23 mouse cellular contexts compared by ENCODE assay signal in the genomic region with DNA sequence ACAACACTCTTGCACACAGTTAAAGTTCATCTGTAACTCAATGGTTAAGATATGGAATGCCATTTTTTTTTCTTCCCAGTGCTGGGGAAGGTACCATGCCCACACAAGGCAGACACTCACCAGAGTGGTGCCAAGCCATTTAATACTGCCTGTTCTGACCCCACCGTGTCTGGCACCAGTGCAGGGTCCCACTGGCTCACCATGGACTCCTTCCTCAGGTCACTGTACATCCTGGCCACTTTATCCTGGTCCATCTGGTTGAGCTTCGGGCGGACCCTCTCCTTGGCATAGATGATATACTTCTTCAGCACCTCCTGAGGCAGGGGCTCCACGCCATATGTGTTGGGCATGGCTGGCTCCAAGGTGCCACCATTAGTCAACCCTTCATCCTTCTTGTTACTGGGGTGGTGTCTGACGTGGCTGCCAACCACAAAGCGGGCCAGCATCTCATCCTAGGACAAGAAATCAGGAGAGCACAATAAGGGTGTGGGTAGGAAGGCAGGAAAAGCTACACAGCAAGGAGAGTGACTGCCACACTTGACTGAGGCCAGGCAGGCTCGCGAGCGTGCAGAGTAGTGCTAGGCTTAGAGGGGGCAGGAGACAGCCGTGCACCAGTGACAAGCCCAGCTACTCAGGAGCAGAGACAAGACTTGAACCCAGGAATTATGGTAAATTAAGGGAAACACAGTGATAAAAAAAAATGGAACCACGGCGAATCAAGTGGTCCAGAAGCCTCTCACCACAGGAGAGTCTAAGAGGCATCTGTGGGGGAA. TPM values are rescaled to one million over a fixed set of nuclear protein-coding genes. Genes with fewer than 3 reads are reported as not detected.
DNase-seq lines count a peak whose midpoint lies in the region; ATAC-seq and TF ChIP-seq lines count a peak whose summit lies in the region.
"Had no signal": no experiment of that assay in that cellular context is flagged by ENCODE, and none has a peak within 500 bp of the region (broad histone marks: within the 10 kb centered on the region; RNA-seq: fewer than 3 reads in every experiment).

No protein-coding gene starts in this region.

- intact Hi-C loops in gastrocnemius, adult 2 months (cut with DNase I) = no loop called here

- peaks cover 4% of the 10 kb centered on the region; the same call in 1 of the 2 replicates for H3K4me1 ChIP-seq in midbrain, embryonic 12.5 days
- H3K4me1 ChIP-seq in midbrain, embryonic 16.5 days (ENCODE audit: control insufficient read depth, insufficient read depth, low read length) = no peaks in the 10 kb centered on the region
- H3K4me1 ChIP-seq in bone marrow, adult 2 months (ENCODE audit: control insufficient read depth, insufficient read depth, low read length) = no peaks in the 10 kb centered on the region; the same call in 1 of the 2 replicates
- H3K4me1 ChIP-seq in hindbrain, embryonic 14.5 days (replicated peaks; ENCODE audit: control insufficient read depth, insufficient read depth, low read length) = 0 out of 2 replicates have a peak, but pooled peaks cover 5% of the 10 kb centered on the region
- H3K4me1 ChIP-seq in lung, adult 2 months (ENCODE audit: control insufficient read depth, insufficient read depth, low read length) = no peaks in the 10 kb centered on the region
- H3K4me1 ChIP-seq: embryonic facial prominence, embryonic 13.5 days; heart, embryonic 10.5 days; stomach, embryonic 15.5 days had no signal

- ATAC-seq in midbrain, embryonic 12.5 days (ENCODE audit: low FRiP score, low read depth) = no peak
- no peak for ATAC-seq in midbrain, embryonic 16.5 days
- no peak for ATAC-seq in hindbrain, embryonic 14.5 days (ENCODE audit: low FRiP score)

- peak; percentile 9 for DNase-seq in gastrocnemius, adult 2 months
- no peak for DNase-seq in gastrocnemius, postnatal 10 days
- no peak for DNase-seq in hindbrain, embryonic 14.5 days (ENCODE audit: low spot score)
- DNase-seq in lung, adult 2 months = no peak
- DNase-seq: adrenal gland, adult 2 months; cerebellum, adult 18-20 months; cerebellum, postnatal 25 days; heart, postnatal 4 days; kidney, adult 2 months; layer of hippocampus, adult 9-11 months; liver, embryonic 13.5 days; lung, embryonic 14.5 days; right cerebral cortex, adult 18-20 months; right cerebral cortex, postnatal 4 days had no signal

- peaks cover 90% of the 10 kb centered on the region for H3K36me3 ChIP-seq in midbrain, embryonic 12.5 days
- H3K36me3 ChIP-seq in midbrain, embryonic 16.5 days (ENCODE audit: control insufficient read depth, insufficient read depth, low read length) = peaks cover 12% of the 10 kb centered on the region
- H3K36me3 ChIP-seq in hindbrain, embryonic 14.5 days (replicated peaks; ENCODE audit: control insufficient read depth, insufficient read depth) = peaks cover 24% of the 10 kb centered on the region

- H3K4me3 ChIP-seq in gastrocnemius, adult 2 months = no peak overlapping the region
- no peak overlapping the region for H3K4me3 ChIP-seq in midbrain, embryonic 12.5 days
- H3K4me3 ChIP-seq in midbrain, embryonic 16.5 days (ENCODE audit: low read depth, low read length) = no peak overlapping the region
- H3K4me3 ChIP-seq in bone marrow, adult 2 months (replicated peaks; ENCODE audit: control insufficient read depth, low read depth, low read length) = no peak overlapping the region
- no peak overlapping the region for H3K4me3 ChIP-seq in hindbrain, embryonic 14.5 days (replicated peaks; ENCODE audit: low read length)
- no peak overlapping the region for H3K4me3 ChIP-seq in lung, adult 2 months (replicated peaks; ENCODE audit: extremely low read depth, low read depth, low read length)
- H3K4me3 ChIP-seq: embryonic facial prominence, embryonic 13.5 days; heart, embryonic 10.5 days; liver, embryonic 13.5 days; stomach, embryonic 15.5 days had no signal

- no peak overlapping the region for H3K4me2 ChIP-seq in midbrain, embryonic 12.5 days (replicated peaks)
- H3K4me2 ChIP-seq in midbrain, embryonic 16.5 days (ENCODE audit: low read length) = no peak overlapping the region
- H3K4me2 ChIP-seq in hindbrain, embryonic 14.5 days (replicated peaks) = no peak overlapping the region
- H3K4me2 ChIP-seq: embryonic facial prominence, embryonic 13.5 days; liver, embryonic 13.5 days; lung, embryonic 14.5 days; stomach, embryonic 15.5 days had no signal

- no peak overlapping the region for H3K27ac ChIP-seq in gastrocnemius, adult 2 months
- peak overlapping the region; percentile 67 for H3K27ac ChIP-seq in midbrain, embryonic 12.5 days (replicated peaks)
- H3K27ac ChIP-seq in midbrain, embryonic 16.5 days (ENCODE audit: low read length) = no peak overlapping the region
- H3K27ac ChIP-seq in bone marrow, adult 2 months (ENCODE audit: control insufficient read depth, insufficient read depth, low read depth, low read length, poor library complexity) = peak overlapping the region; percentile 12; the same call in 1 of the 2 replicates
- peak overlapping the region; percentile 26; the same call in 1 of the 2 replicates for H3K27ac ChIP-seq in hindbrain, embryonic 14.5 days
- H3K27ac ChIP-seq: embryonic facial prominence, embryonic 13.5 days; heart, embryonic 10.5 days; kidney, postnatal 0 days; liver, embryonic 13.5 days; stomach, embryonic 15.5 days had no signal

- TF ChIP-seq POLR2A in bone marrow, adult 2 months (IDR thresholded peaks at IDR 0.05; ENCODE audit: borderline replicate concordance, control insufficient read depth, low read depth, low read length) = no peak
- TF ChIP-seq POLR2A in lung, adult 2 months (IDR thresholded peaks at IDR 0.05; ENCODE audit: borderline replicate concordance, extremely low read depth, low read depth, low read length) = no peak

- no peak overlapping the region for H3K9ac ChIP-seq in midbrain, embryonic 12.5 days (replicated peaks)
- H3K9ac ChIP-seq in midbrain, embryonic 16.5 days (ENCODE audit: low read depth, low read length) = no peak overlapping the region
- H3K9ac ChIP-seq in hindbrain, embryonic 14.5 days = no peak overlapping the region
- H3K9ac ChIP-seq: embryonic facial prominence, embryonic 13.5 days; liver, embryonic 13.5 days; lung, embryonic 14.5 days; stomach, embryonic 15.5 days had no signal

- H3K9me3 ChIP-seq in midbrain, embryonic 12.5 days = no peaks in the 10 kb centered on the region
- H3K9me3 ChIP-seq in midbrain, embryonic 16.5 days (replicated peaks; ENCODE audit: control insufficient read depth, low read length, poor library complexity, severe bottlenecking) = no peaks in the 10 kb centered on the region
- H3K9me3 ChIP-seq in hindbrain, embryonic 14.5 days (ENCODE audit: control insufficient read depth, low read length) = no peaks in the 10 kb centered on the region
- H3K9me3 ChIP-seq: embryonic facial prominence, embryonic 13.5 days; heart, embryonic 10.5 days; liver, embryonic 13.5 days; stomach, embryonic 15.5 days had no signal

- TF ChIP-seq CTCF in gastrocnemius, adult 2 months (IDR thresholded peaks at IDR 0.05) = no peak
- TF ChIP-seq CTCF in bone marrow, adult 2 months (IDR thresholded peaks at IDR 0.05; ENCODE audit: control insufficient read depth, insufficient read depth, low read length) = no peak
- no peak for TF ChIP-seq CTCF in lung, adult 2 months (IDR thresholded peaks at IDR 0.05; ENCODE audit: insufficient read depth, low read length)

- 85% methylated on average over 12 of the region's 12 CpGs for WGBS in midbrain, embryonic 12.5 days
- 85% methylated on average over 12 of the region's 12 CpGs for WGBS in midbrain, embryonic 16.5 days
- 89% methylated on average over 12 of the region's 12 CpGs for WGBS in bone marrow, adult 2 months
- 90% methylated on average over 12 of the region's 12 CpGs for WGBS in hindbrain, embryonic 14.5 days
- 94% methylated on average over 12 of the region's 12 CpGs for WGBS in lung, adult 2 months

- H3K27me3 ChIP-seq in midbrain, embryonic 12.5 days = 0 out of 2 replicates have a peak, but pooled peaks cover 3% of the 10 kb centered on the region
- no peaks in the 10 kb centered on the region for H3K27me3 ChIP-seq in midbrain, embryonic 16.5 days (ENCODE audit: control insufficient read depth, insufficient read depth, low read depth, low read length)
- no peaks in the 10 kb centered on the region for H3K27me3 ChIP-seq in hindbrain, embryonic 14.5 days (ENCODE audit: control insufficient read depth, insufficient read depth, low read length)
- H3K27me3 ChIP-seq: embryonic facial prominence, embryonic 13.5 days; liver, embryonic 13.5 days; stomach, embryonic 15.5 days had no signal

RNA-seq across cellular contexts. Expression of a gene that starts 11.0 kb away (rescaled TPM):
- total RNA-seq in gastrocnemius, adult 2 months (2021) = 10 to 100 TPM; 48.5 to 55.1 TPM
- 10 to 100 TPM; 69.0 to 70.3 TPM for total RNA-seq in gastrocnemius, postnatal 10 days (2021)
- polyA plus RNA-seq in midbrain, embryonic 12.5 days (2016; fragmentation: Nextera tagmentation; extraction: Ambion mirVana) = 305 and 314 TPM in 2 replicates
- 662 and 671 TPM in 2 replicates for polyA plus RNA-seq in midbrain, embryonic 16.5 days (2015; fragmentation: Nextera tagmentation; extraction: Ambion mirVana)
- polyA plus RNA-seq in bone marrow, adult 2 months (2011; ENCODE audit: insufficient read depth, insufficient read length, low replicate concordance, missing spikeins) = 2.5 and 2.6 TPM in 2 replicates
- polyA plus RNA-seq in hindbrain, embryonic 14.5 days (2014; fragmentation: Nextera tagmentation; extraction: Ambion mirVana) = 525 and 527 TPM in 2 replicates
- polyA plus RNA-seq in lung, adult 2 months (2012; rRNA removed) = 35.8 and 51.4 TPM in 2 replicates
- total RNA-seq: granulocyte monocyte progenitor cell, adult 5-6 weeks; MEL had no signal

RNA-seq across cellular contexts. Expression of a gene that starts 12.8 kb away (rescaled TPM):
- 1 to 10 TPM; 6.6 to 7.5 TPM for total RNA-seq in gastrocnemius, adult 2 months (2021)
- total RNA-seq in gastrocnemius, postnatal 10 days (2021) = 10 to 100 TPM; 15.5 to 23.7 TPM
- 157 and 158 TPM in 2 replicates for polyA plus RNA-seq in midbrain, embryonic 12.5 days (2016; fragmentation: Nextera tagmentation; extraction: Ambion mirVana)
- polyA plus RNA-seq in midbrain, embryonic 16.5 days (2015; fragmentation: Nextera tagmentation; extraction: Ambion mirVana) = 16.2 and 20.7 TPM in 2 replicates
- polyA plus RNA-seq in bone marrow, adult 2 months (2011; ENCODE audit: insufficient read depth, insufficient read length, low replicate concordance, missing spikeins) = 78.2 and 120 TPM in 2 replicates
- 27.0 and 30.2 TPM in 2 replicates for polyA plus RNA-seq in hindbrain, embryonic 14.5 days (2014; fragmentation: Nextera tagmentation; extraction: Ambion mirVana)
- polyA plus RNA-seq in lung, adult 2 months (2012; rRNA removed) = 11.1 and 12.6 TPM in 2 replicates

RNA-seq across cellular contexts. Expression of a gene that starts 16.2 kb away (rescaled TPM):
- 10 to 100 TPM; 25.5 to 26.1 TPM for total RNA-seq in gastrocnemius, adult 2 months (2021)
- total RNA-seq in gastrocnemius, postnatal 10 days (2021) = 10 to 100 TPM; 21.4 to 34.4 TPM
- polyA plus RNA-seq in midbrain, embryonic 12.5 days (2016; fragmentation: Nextera tagmentation; extraction: Ambion mirVana) = 53.6 and 61.7 TPM in 2 replicates
- polyA plus RNA-seq in midbrain, embryonic 16.5 days (2015; fragmentation: Nextera tagmentation; extraction: Ambion mirVana) = 88.4 and 99.6 TPM in 2 replicates
- polyA plus RNA-seq in bone marrow, adult 2 months (2011; ENCODE audit: insufficient read depth, insufficient read length, low replicate concordance, missing spikeins) = 45.8 and 74.0 TPM in 2 replicates
- polyA plus RNA-seq in hindbrain, embryonic 14.5 days (2014; fragmentation: Nextera tagmentation; extraction: Ambion mirVana) = 45.8 and 48.5 TPM in 2 replicates
- polyA plus RNA-seq in lung, adult 2 months (2012; rRNA removed) = 176 and 184 TPM in 2 replicates

RNA-seq across cellular contexts. Expression of a gene that starts 44.0 kb away (rescaled TPM):
- 10 to 100 TPM; 16.9 to 22.7 TPM for total RNA-seq in gastrocnemius, adult 2 months (2021)
- total RNA-seq in gastrocnemius, postnatal 10 days (2021) = 10 to 100 TPM; 15.6 to 17.9 TPM
- polyA plus RNA-seq in midbrain, embryonic 12.5 days (2016; fragmentation: Nextera tagmentation; extraction: Ambion mirVana) = 27.7 and 30.0 TPM in 2 replicates
- polyA plus RNA-seq in midbrain, embryonic 16.5 days (2015; fragmentation: Nextera tagmentation; extraction: Ambion mirVana) = 37.3 and 40.7 TPM in 2 replicates
- 92.2 and 165 TPM in 2 replicates for polyA plus RNA-seq in bone marrow, adult 2 months (2011; ENCODE audit: insufficient read depth, insufficient read length, low replicate concordance, missing spikeins)
- 28.1 and 33.8 TPM in 2 replicates for polyA plus RNA-seq in hindbrain, embryonic 14.5 days (2014; fragmentation: Nextera tagmentation; extraction: Ambion mirVana)
- 80.0 and 90.8 TPM in 2 replicates for polyA plus RNA-seq in lung, adult 2 months (2012; rRNA removed)

Comparison
In these comparisons a context has a peak if more than half of its experiments do, and no peak if none do; other contexts are left out.
1. H3K27ac ChIP-seq: peak in midbrain, embryonic 12.5 days (single experiment), bone marrow, adult 2 months (single experiment) and hindbrain, embryonic 14.5 days (single experiment); none in gastrocnemius, adult 2 months (single experiment) and midbrain, embryonic 16.5 days (single experiment).
2. RNA of a gene that starts 11.0 kb away (polyA plus RNA-seq): 662 to 671 TPM in midbrain, embryonic 16.5 days, 525 to 527 TPM in hindbrain, embryonic 14.5 days, 305 to 314 TPM in midbrain, embryonic 12.5 days and 35.8 to 51.4 TPM in lung, adult 2 months; 2.5 to 2.6 TPM in bone marrow, adult 2 months; every median in the first group is over 10 times any median in the second.